Mouse (Mus musculus) bone marrow macrophage, adult 2 months (primary cell): ENCODE data around the gene Rap1gap. TPM values are rescaled to one million over a fixed set of nuclear protein-coding genes. Genes with fewer than 3 reads are reported as not detected.
A peak's percentile ranks its signal among the peaks of the same experiment; 100 is the strongest.

Experiments used
- H3K27ac ChIP-seq: 2 replicates; pipeline ENCODE4 v1.5.1; 2012; ENCODE audit warnings: low read depth, low read length; ENCODE audit not compliant: insufficient read depth
- H3K4me1 ChIP-seq: 2 replicates; pipeline ENCODE4 v1.6.1; 2012; ENCODE audit warnings: low read length; ENCODE audit not compliant: control insufficient read depth, insufficient read depth
- H3K4me3 ChIP-seq: 2 replicates; pipeline ENCODE4 v1.5.1; 2012; ENCODE audit warnings: mild to moderate bottlenecking, low read length, moderate library complexity; ENCODE audit not compliant: insufficient read depth
- CTCF ChIP-seq: IDR thresholded peaks from 2 replicates; pipeline ENCODE4 v1.5.1; 2012; ENCODE audit warnings: low read depth, mild to moderate bottlenecking, low read length, moderate library complexity
- POLR2A ChIP-seq: IDR thresholded peaks from 2 replicates; pipeline ENCODE4 v1.6.1; 2012; ENCODE audit warnings: mild to moderate bottlenecking, low read depth, low read length, borderline replicate concordance
- polyA plus RNA-seq: library from polyadenylated mRNA; stranded (reverse); fragments of >200 nt; gene quantifications from 2 replicates; pipeline ENCODE4 v1.2.4, GENCODE M21; 2012; ENCODE audit not compliant: missing spikeins, insufficient read depth, insufficient read length

The Rap1gap gene
- polyA plus RNA-seq, result 2.9 and 3.0 TPM in 2 replicates

- H3K27ac ChIP-seq, result no peak within 1 kb of the TSS
- H3K4me3 ChIP-seq, result peak within 1 kb of the TSS; percentile 35
- TF ChIP-seq CTCF (no peak), POLR2A (no peak)
- peaks cover 2% of the 10 kb centered on the region; the same call in 1 of the 2 replicates for H3K4me1 ChIP-seq
Observed at GRCm38 (mm10) chr4:137664433-137664979, at the start of gene Rap1gap. Gene Rap1gap, plus strand, starts transcription at chr4:137664726.

GRCm38 (mm10) chr4:137622847-137623246 is 41.7 kb upstream of the Rap1gap start:
- Histone ChIP-seq H3K4me3 (no peak overlapping the region), H3K4me1 (peaks cover 10% of the 10 kb centered on the region), H3K27ac (no peak overlapping the region)
- TF ChIP-seq POLR2A (no peak), CTCF (no peak)

GRCm38 (mm10) chr4:137627476-137628235 is 36.9 kb upstream of the Rap1gap start:
- H3K27ac ChIP-seq, result no peak overlapping the region
- H3K4me3 ChIP-seq, result no peak overlapping the region
- peaks cover 38% of the 10 kb centered on the region for H3K4me1 ChIP-seq
- TF ChIP-seq CTCF (no peak), POLR2A (no peak)

GRCm38 (mm10) chr4:137628400-137628799 is 36.1 kb upstream of the Rap1gap start:
- TF ChIP-seq POLR2A, result no peak
- no peak for TF ChIP-seq CTCF
- peaks cover 45% of the 10 kb centered on the region for H3K4me1 ChIP-seq
- no peak overlapping the region for H3K4me3 ChIP-seq
- peak overlapping the region; percentile 49; the same call in 1 of the 2 replicates for H3K27ac ChIP-seq

- Histone ChIP-seq H3K4me3 (no peak overlapping the region), H3K27ac (peak overlapping the region; percentile 49), H3K4me1 (peaks cover 48% of the 10 kb centered on the region)
- no peak for TF ChIP-seq POLR2A
- no peak for TF ChIP-seq CTCF
Observed at GRCm38 (mm10) chr4:137629354-137629753, 35.2 kb upstream of the Rap1gap start.

- no peak overlapping the region for H3K4me3 ChIP-seq
- no peak for TF ChIP-seq CTCF
- no peak for TF ChIP-seq POLR2A
- H3K27ac ChIP-seq, result no peak overlapping the region
- peaks cover 48% of the 10 kb centered on the region for H3K4me1 ChIP-seq
Observed at GRCm38 (mm10) chr4:137630153-137630552, 34.4 kb upstream of the Rap1gap start.

- Histone ChIP-seq H3K4me3 (no peak overlapping the region), H3K4me1 (peaks cover 46% of the 10 kb centered on the region), H3K27ac (no peak overlapping the region)
- TF ChIP-seq CTCF (no peak), POLR2A (no peak)
Observed at GRCm38 (mm10) chr4:137631596-137631995, 32.9 kb upstream of the Rap1gap start.

GRCm38 (mm10) chr4:137633394-137633793 is 31.1 kb upstream of the Rap1gap start:
- peaks cover 40% of the 10 kb centered on the region for H3K4me1 ChIP-seq
- TF ChIP-seq POLR2A (no peak), CTCF (no peak)
- no peak overlapping the region for H3K27ac ChIP-seq
- H3K4me3 ChIP-seq, result no peak overlapping the region

- H3K4me1 ChIP-seq, result peaks cover 31% of the 10 kb centered on the region
- H3K4me3 ChIP-seq, result no peak overlapping the region
- TF ChIP-seq POLR2A, result no peak
- TF ChIP-seq CTCF, result no peak
- H3K27ac ChIP-seq, result no peak overlapping the region
Observed at GRCm38 (mm10) chr4:137636597-137636996, 27.9 kb upstream of the Rap1gap start.

- no peak for TF ChIP-seq POLR2A
- no peak for TF ChIP-seq CTCF
- Histone ChIP-seq H3K4me1 (peaks cover 37% of the 10 kb centered on the region), H3K4me3 (no peak overlapping the region), H3K27ac (peak overlapping the region; percentile 36)
Observed at GRCm38 (mm10) chr4:137641556-137641955, 23.0 kb upstream of the Rap1gap start.
